Mouse (Mus musculus) intestine, postnatal 0 days (tissue): ENCODE results near the gene Ift57. TPM values are rescaled to one million over a fixed set of nuclear protein-coding genes. Genes with fewer than 3 reads are reported as not detected.

Experiments
- ATAC-seq: fragments of 200-750 bp; cut with Nextera tagmentation; 2 replicates; pipeline ENCODE4 v1.8.0; 2017; ENCODE audit warnings: mild to moderate bottlenecking, moderate TSS enrichment, moderate library complexity
- H3K27ac ChIP-seq: fragments of 300-500 bp; sonication (generic); 2 replicates; pipeline ENCODE4 v1.5.1; 2014; ENCODE audit warnings: mild to moderate bottlenecking, low read depth, low read length, moderate library complexity
- H3K27me3 ChIP-seq: fragments of 300-500 bp; sonication (generic); replicated peaks from 2 replicates; pipeline ENCODE4 v1.6.1; 2014; ENCODE audit warnings: low read length, mixed read lengths; ENCODE audit not compliant: control insufficient read depth, insufficient read depth
- H3K36me3 ChIP-seq: fragments of 300-500 bp; sonication (generic); 2 replicates; pipeline ENCODE4 v1.6.1; 2014; ENCODE audit warnings: mild to moderate bottlenecking, moderate library complexity; ENCODE audit not compliant: control insufficient read depth, insufficient read depth
- H3K4me1 ChIP-seq: fragments of 300-500 bp; sonication (generic); replicated peaks from 2 replicates; pipeline ENCODE4 v1.6.1; 2014; ENCODE audit warnings: antibody characterized with exemption, low read length, mixed read lengths; ENCODE audit not compliant: control insufficient read depth, insufficient read depth
- H3K4me2 ChIP-seq: fragments of 300-500 bp; sonication (generic); replicated peaks from 2 replicates; pipeline ENCODE4 v1.6.1; 2014; ENCODE audit warnings: low read depth, mild to moderate bottlenecking, moderate library complexity
- H3K4me3 ChIP-seq: fragments of 300-500 bp; sonication (generic); 2 replicates; pipeline ENCODE4 v1.5.1; 2014; ENCODE audit warnings: low read depth, low read length
- H3K9ac ChIP-seq: fragments of 300-500 bp; sonication (generic); 2 replicates; pipeline ENCODE4 v1.6.1; 2014; ENCODE audit warnings: mild to moderate bottlenecking, low read depth, low read length
- H3K9me3 ChIP-seq: fragments of 300-500 bp; sonication (generic); 2 replicates; pipeline ENCODE4 v1.6.1; 2016; ENCODE audit warnings: mixed run types; ENCODE audit not compliant: control insufficient read depth
- CTCF ChIP-seq: sonication (generic); IDR thresholded peaks from 2 replicates; pipeline ENCODE4 v1.5.1; 2016; ENCODE audit warnings: low read depth, mild to moderate bottlenecking, control low read depth, antibody characterized with exemption, moderate library complexity
- WGBS: fragments of 180-500 bp; shearing (Covaris S2); extraction: QIAGEN DNeasy Blood & Tissue Kit; methylation state at CpG from one replicate; pipeline ENCODE4 v1.1.7; 2014; 5-methylcytosine and 5-hydroxymethylcytosine counted together
- polyA plus RNA-seq: library from polyadenylated mRNA; unstranded; fragments of >200 nt; fragmentation: Nextera tagmentation; extraction: Ambion mirVana; gene quantifications from 2 replicates; pipeline ENCODE4 v1.2.1, GENCODE M21; 2015

The Ift57 gene
- polyA plus RNA-seq, 1 experiment from 2014 or later = 5.5 TPM

- no peaks in the 10 kb centered on the region for H3K27me3 ChIP-seq
- no peak for ATAC-seq
- no peak overlapping the region for H3K27ac ChIP-seq
- no peaks in the 10 kb centered on the region for H3K36me3 ChIP-seq
- 86% methylated on average over 2 of the region's 2 CpGs for WGBS
- H3K4me3 ChIP-seq = no peak overlapping the region
- H3K4me1 ChIP-seq = no peaks in the 10 kb centered on the region
- TF ChIP-seq CTCF = no peak
- no peaks in the 10 kb centered on the region for H3K9me3 ChIP-seq
- no peak overlapping the region for H3K4me2 ChIP-seq
- H3K9ac ChIP-seq = no peak overlapping the region
These were observed 97.2 kb downstream of the Ift57 start for GRCm38 (mm10) chr16:49796271-49796670.

DNA sequence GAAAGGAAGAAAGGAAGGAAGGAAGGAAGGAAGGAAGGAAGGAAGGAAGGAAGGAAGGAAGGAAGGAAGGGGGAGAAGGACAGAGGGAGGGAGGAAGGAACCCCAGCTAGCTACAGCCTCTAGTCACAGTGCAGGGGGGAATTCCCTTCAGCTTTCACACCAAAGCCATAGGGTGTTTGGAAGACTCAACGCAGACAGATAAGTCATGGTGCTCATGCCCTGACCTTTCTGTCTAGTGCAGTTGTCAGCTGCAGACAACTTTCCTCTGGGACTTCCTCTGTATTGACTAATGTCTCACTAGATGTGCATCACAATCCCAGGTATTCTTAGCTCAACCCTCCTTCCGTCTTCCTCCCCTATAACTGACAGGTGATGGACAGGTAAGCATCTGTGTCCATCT, 97.9 kb downstream of the Ift57 start:
- ATAC-seq = no peak
- no peaks in the 10 kb centered on the region for H3K27me3 ChIP-seq
- WGBS = 88% methylated on average over 2 of the region's 2 CpGs
- H3K4me1 ChIP-seq = no peaks in the 10 kb centered on the region
- H3K9ac ChIP-seq = no peak overlapping the region
- no peak overlapping the region for H3K4me3 ChIP-seq
- H3K9me3 ChIP-seq = no peaks in the 10 kb centered on the region
- H3K4me2 ChIP-seq = no peak overlapping the region
- no peak overlapping the region for H3K27ac ChIP-seq
- no peak for TF ChIP-seq CTCF
- H3K36me3 ChIP-seq = no peaks in the 10 kb centered on the region

DNA sequence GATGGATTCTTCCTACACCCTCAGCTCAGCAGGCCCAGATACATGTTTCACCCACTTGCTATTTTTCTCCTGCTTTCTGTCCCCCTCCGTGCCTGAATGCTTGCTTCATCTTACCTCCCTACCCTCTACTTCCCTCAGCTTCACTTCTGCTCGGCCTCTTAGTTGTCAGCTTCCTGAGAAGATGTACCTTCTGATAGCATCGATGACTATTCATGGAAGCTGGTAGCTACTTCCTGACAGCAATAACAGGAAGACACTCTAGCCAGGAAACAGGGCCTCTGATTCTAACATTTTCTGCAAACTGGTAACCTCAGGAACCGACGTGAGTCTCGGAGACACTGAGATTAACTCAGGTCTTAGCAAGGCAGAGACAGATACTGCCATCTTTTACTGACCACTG, 99.8 kb downstream of the Ift57 start:
- no peak for ATAC-seq
- Histone ChIP-seq H3K4me2 (no peak overlapping the region), H3K9me3 (no peaks in the 10 kb centered on the region), H3K36me3 (no peaks in the 10 kb centered on the region), H3K4me3 (no peak overlapping the region), H3K27ac (no peak overlapping the region), H3K4me1 (no peaks in the 10 kb centered on the region), H3K27me3 (no peaks in the 10 kb centered on the region), H3K9ac (no peak overlapping the region)
- TF ChIP-seq CTCF = no peak
- 77% methylated on average over 6 of the region's 6 CpGs for WGBS

DNA sequence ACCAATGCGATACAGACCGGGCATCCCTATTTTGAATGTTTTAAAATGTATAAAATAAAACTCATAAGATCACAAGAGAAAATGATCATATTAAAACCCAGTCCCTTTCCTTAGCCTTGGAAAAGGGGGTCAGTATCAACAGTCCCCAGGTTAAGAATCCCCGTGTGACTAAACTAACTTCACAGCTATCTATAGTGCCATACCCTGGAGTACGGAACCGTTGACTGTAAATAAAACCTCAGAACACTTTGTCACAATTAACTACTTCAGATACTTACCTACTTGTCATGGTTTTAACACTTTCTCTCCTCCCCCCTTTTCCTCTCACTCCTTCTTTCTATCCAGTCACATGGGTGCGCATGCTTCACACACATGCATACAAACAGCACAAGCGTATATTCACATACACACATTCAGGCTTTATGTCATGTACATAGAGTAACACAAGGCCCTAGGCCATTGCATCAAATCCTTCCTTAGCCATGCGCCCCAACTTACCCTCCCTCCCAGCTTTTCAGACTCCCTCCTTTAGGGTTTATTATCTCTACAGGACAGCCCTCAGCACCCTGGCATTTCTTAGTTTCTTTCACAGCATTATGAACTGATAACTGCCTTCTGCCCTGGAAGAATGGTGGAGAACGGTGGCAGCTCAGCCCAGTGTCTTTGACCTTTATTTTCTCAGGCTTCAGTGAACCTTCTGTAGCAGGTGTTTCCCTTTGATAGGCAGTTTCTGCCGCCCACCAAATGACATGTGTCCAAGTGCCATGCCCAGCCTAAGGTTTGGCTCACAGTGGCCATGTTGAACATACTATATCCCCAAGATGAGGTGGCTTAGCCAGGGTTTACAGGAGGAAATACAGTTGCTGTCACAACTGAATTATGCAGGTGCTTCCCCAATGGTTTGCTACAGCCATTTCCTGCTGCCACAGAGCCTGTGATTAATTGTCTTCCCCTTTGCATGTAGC, 100.8 kb downstream of the Ift57 start, which contains the start of gene Cd47:
Cd47 (plus strand) TSS at position 937 of the 965 bp plus-strand sequence.
- no peak within 1 kb of the TSS for H3K4me2 ChIP-seq
- H3K27ac ChIP-seq = no peak within 1 kb of the TSS
- H3K9ac ChIP-seq = no peak within 1 kb of the TSS

DNA sequence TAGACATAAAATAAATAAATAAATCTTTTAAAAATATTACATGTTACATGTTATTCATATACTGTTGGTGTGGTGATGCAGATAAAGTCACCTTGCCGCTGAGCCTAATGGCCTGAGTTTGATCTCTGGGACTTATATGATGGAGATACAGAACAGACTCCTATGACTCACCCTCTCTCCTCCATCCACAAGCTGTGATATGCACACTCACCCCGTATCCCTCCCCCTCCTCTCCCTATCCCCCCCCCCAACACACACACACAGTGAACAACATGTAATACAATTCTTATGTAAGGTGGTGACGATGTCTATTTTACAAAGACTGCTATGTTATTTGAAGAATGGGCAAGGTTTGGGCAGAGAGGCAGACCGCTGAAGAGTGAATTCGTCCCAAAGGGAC, 102.0 kb downstream of the Ift57 start:
- no peak for ATAC-seq
- no peak for TF ChIP-seq CTCF

More for the DNA sequence above, 100.8 kb downstream of the Ift57 start, which contains the start of gene Cd47:
- Histone ChIP-seq H3K36me3 (no peaks in the 10 kb centered on the region), H3K9me3 (no peaks in the 10 kb centered on the region), H3K27me3 (no peaks in the 10 kb centered on the region), H3K4me1 (no peaks in the 10 kb centered on the region), H3K4me3 (no peak within 1 kb of the TSS)
- no peak for ATAC-seq
- 81% methylated on average over 10 of the region's 10 CpGs for WGBS
- TF ChIP-seq CTCF = no peak

DNA sequence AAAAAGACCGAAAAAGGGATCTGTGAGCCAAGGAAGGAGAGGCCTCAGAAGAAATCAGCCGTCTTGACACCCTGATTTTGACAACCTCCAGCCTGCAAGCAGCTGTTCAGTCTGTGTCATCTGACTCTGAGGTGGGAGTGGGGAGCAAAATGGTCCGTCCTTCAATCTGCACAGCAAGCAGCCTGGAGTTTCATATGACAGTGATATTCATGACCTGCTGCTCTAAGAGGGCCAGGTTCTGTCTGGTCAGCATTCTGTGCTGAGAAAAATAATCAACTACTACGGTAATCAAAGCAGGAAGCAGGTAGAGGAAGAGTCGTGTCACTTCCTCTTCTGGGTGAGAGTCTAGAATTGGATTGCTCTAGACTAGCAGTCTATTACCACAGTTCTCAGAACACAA, 102.4 kb downstream of the Ift57 start:
- TF ChIP-seq CTCF = no peak
- ATAC-seq = no peak
- Histone ChIP-seq H3K9ac (no peak overlapping the region), H3K27ac (no peak overlapping the region), H3K27me3 (no peaks in the 10 kb centered on the region), H3K4me3 (no peak overlapping the region), H3K4me2 (no peak overlapping the region), H3K36me3 (no peaks in the 10 kb centered on the region), H3K4me1 (no peaks in the 10 kb centered on the region), H3K9me3 (no peaks in the 10 kb centered on the region)
- 59% methylated on average over 5 of the region's 5 CpGs for WGBS

More for the DNA sequence above, 102.0 kb downstream of the Ift57 start:
- H3K9ac ChIP-seq = no peak overlapping the region
- H3K27ac ChIP-seq = no peak overlapping the region
- H3K27me3 ChIP-seq = no peaks in the 10 kb centered on the region
- no peaks in the 10 kb centered on the region for H3K4me1 ChIP-seq
- WGBS = 70% methylated on average over 5 of the region's 5 CpGs
- no peaks in the 10 kb centered on the region for H3K36me3 ChIP-seq
- H3K4me3 ChIP-seq = no peak overlapping the region
- H3K9me3 ChIP-seq = no peaks in the 10 kb centered on the region
- no peak overlapping the region for H3K4me2 ChIP-seq
